Mouse (Mus musculus) left cerebral cortex, adult 2 months (tissue): ENCODE data around the gene Pou3f4. TPM values are rescaled to one million over a fixed set of nuclear protein-coding genes. Genes with fewer than 3 reads are reported as not detected.
A peak's percentile ranks its signal among the peaks of the same experiment; 100 is the strongest.
"Not testable (repeated sequence)": the region's sequence is repeated elsewhere in the genome, so short reads cannot be mapped to it uniquely, and the experiment has no call there.

Experiments
- DNase-seq, 2 experiments: peaks; one replicate each; pipeline ENCODE4 v3.0.0; 2021 to 2022; ENCODE audit warnings: low spot score in 2 of 2, mixed read lengths in 1 of 2; ENCODE audit errors: extremely low spot score in 1 of 2
- H3K27ac ChIP-seq: fragments of 200-600 bp; 2 replicates; pipeline ENCODE4 v1.8.1; 2022
- H3K4me3 ChIP-seq: fragments of 200-600 bp; 2 replicates; pipeline ENCODE4 v1.8.1; 2022
- CTCF ChIP-seq: fragments of 200-600 bp; IDR thresholded peaks from 2 replicates; pipeline ENCODE4 v1.8.1; 2022; ENCODE audit warnings: antibody characterized with exemption, mild to moderate bottlenecking, moderate library complexity
- intact Hi-C: fragments of 180-260 bp; cut with DNase I; formaldehyde crosslinking; loops from one replicate; pipeline ENCODE4 v1.15.1; 2025
- long read RNA-seq, 2 experiments: library from polyadenylated mRNA; stranded (forward); transcript quantifications; one replicate each; pipeline ENCODE4 v2.0.0; 2021; ENCODE audit warnings: borderline mapping rate in 2 of 2
- total RNA-seq, 2 experiments: library from RNA; stranded (reverse); gene quantifications; 2 replicates each; pipeline ENCODE4 v1.2.3; 2021

Gene Pou3f4
- total RNA-seq, result 1 to 10 TPM; 4.1 to 5.8 TPM
- long read RNA-seq, experiment 1, result 0 reads
- long read RNA-seq, experiment 2, partial matches to known transcripts, result 0 of 3 reads
- long read RNA-seq, experiment 2, other reads (novel, unspliced or antisense), result 0 of 3 reads

GRCm38 (mm10) chrX:110814151-110814571 is at the start of gene Pou3f4:
Pou3f4 (plus strand) TSS chrX:110814280.
- H3K4me3 ChIP-seq, result peak within 1 kb of the TSS; percentile 48
- no peak for TF ChIP-seq CTCF
- intact Hi-C loops, result loop anchor here (5.0 kb wide), 1 partner anchor 92 kb away; no protein-coding TSS in a partner anchor
- peak within 1 kb of the TSS; percentile 13; the same call in 1 of the 2 replicates for H3K27ac ChIP-seq
- peak; percentile 58 to 76 for DNase-seq

- no peak for TF ChIP-seq CTCF
- DNase-seq, result no peak
- Histone ChIP-seq H3K27ac (no peak overlapping the region), H3K4me3 (no peak overlapping the region)
- intact Hi-C loops, result no loop called here
Measured at GRCm38 (mm10) chrX:110765939-110766338, 48.1 kb upstream of the Pou3f4 start.

- H3K27ac ChIP-seq, DNase-seq, intact Hi-C loops, H3K4me3 ChIP-seq: not testable (repeated sequence)
Measured at GRCm38 (mm10) chrX:110774807-110775206, 39.3 kb upstream of the Pou3f4 start.

- Histone ChIP-seq H3K27ac (no peak overlapping the region), H3K4me3 (no peak overlapping the region)
- TF ChIP-seq CTCF, result no peak
- DNase-seq, result no peak
- intact Hi-C loops, result no loop called here
Measured at GRCm38 (mm10) chrX:110802502-110802901, 11.6 kb upstream of the Pou3f4 start.

GRCm38 (mm10) chrX:110810001-110810578 is 4.0 kb upstream of the Pou3f4 start:
- TF ChIP-seq CTCF, result no peak
- intact Hi-C loops, result loop anchor here (5.0 kb wide), 1 partner anchor 88 kb away; no protein-coding TSS in a partner anchor
- Histone ChIP-seq H3K27ac (no peak overlapping the region), H3K4me3 (no peak overlapping the region)
- no peak for DNase-seq

GRCm38 (mm10) chrX:110810753-110811506 is 3.1 kb upstream of the Pou3f4 start:
- H3K27ac ChIP-seq, result no peak overlapping the region; the same call in 1 of the 2 replicates
- no peak for DNase-seq
- no peak overlapping the region for H3K4me3 ChIP-seq
- intact Hi-C loops, result loop anchor here (5.0 kb wide), 1 partner anchor 89 kb away; no protein-coding TSS in a partner anchor
- no peak for TF ChIP-seq CTCF

- intact Hi-C loops, result loop anchor here (5.0 kb wide), 1 partner anchor 90 kb away; no protein-coding TSS in a partner anchor
- TF ChIP-seq CTCF, result no peak
- H3K4me3 ChIP-seq, result no peak overlapping the region
- DNase-seq, result no peak
- H3K27ac ChIP-seq, result no peak overlapping the region
Measured at GRCm38 (mm10) chrX:110812071-110812470, 2.0 kb upstream of the Pou3f4 start.

GRCm38 (mm10) chrX:110813401-110813800 is 679 bp upstream of the Pou3f4 start:
- intact Hi-C loops, result loop anchor here (5.0 kb wide), 1 partner anchor 91 kb away; no protein-coding TSS in a partner anchor

GRCm38 (mm10) chrX:110814592-110815548 is 790 bp downstream of the Pou3f4 start:
- H3K4me3 ChIP-seq, result peak overlapping the region; percentile 48
- DNase-seq, result peak; percentile 10 to 11
- no peak for TF ChIP-seq CTCF
- peak overlapping the region; percentile 13; the same call in 1 of the 2 replicates for H3K27ac ChIP-seq
- intact Hi-C loops, result loop anchor here (5.0 kb wide), 1 partner anchor 93 kb away; no protein-coding TSS in a partner anchor

More at GRCm38 (mm10) chrX:110813401-110813800, 679 bp upstream of the Pou3f4 start:
- no peak overlapping the region; the same call in 1 of the 2 replicates for H3K27ac ChIP-seq
- H3K4me3 ChIP-seq, result peak overlapping the region; percentile 48; the same call in 1 of the 2 replicates
- TF ChIP-seq CTCF, result no peak
- DNase-seq, result no peak

GRCm38 (mm10) chrX:110815549-110815930 is 1.5 kb downstream of the Pou3f4 start:
- Histone ChIP-seq H3K27ac (no peak overlapping the region; the same call in 1 of the 2 replicates), H3K4me3 (peak overlapping the region; percentile 48)
- no peak for DNase-seq
- no peak for TF ChIP-seq CTCF
- intact Hi-C loops, result no loop called here

GRCm38 (mm10) chrX:110816609-110817008 is 2.5 kb downstream of the Pou3f4 start:
- DNase-seq, result no peak
- intact Hi-C loops, result no loop called here
- Histone ChIP-seq H3K27ac (no peak overlapping the region), H3K4me3 (peak overlapping the region; percentile 35)
- no peak for TF ChIP-seq CTCF
